Mouse (Mus musculus) myocyte (in vitro differentiated cells): ENCODE data around the gene Jade1. TPM values are rescaled to one million over a fixed set of nuclear protein-coding genes. Genes with fewer than 3 reads are reported as not detected.

Experiments
- H3K27me3 ChIP-seq: one replicate; pipeline ENCODE4 v1.6.1; 2011; ENCODE audit not compliant: control insufficient read depth, insufficient read depth, insufficient read length
- H3K36me3 ChIP-seq: one replicate; pipeline ENCODE4 v1.6.1; 2011; ENCODE audit not compliant: control insufficient read depth, insufficient read depth
- H3K4me2 ChIP-seq: one replicate; pipeline ENCODE4 v1.6.1; 2011; ENCODE audit warnings: low read depth, control low read depth
- H3K4me3 ChIP-seq: one replicate; pipeline ENCODE4 v1.5.1; 2011; ENCODE audit warnings: mild to moderate bottlenecking, control low read depth, moderate library complexity
- H3K79me2 ChIP-seq: one replicate; pipeline ENCODE4 v1.6.1; 2011; ENCODE audit not compliant: control insufficient read depth, insufficient read depth
- H3ac ChIP-seq: one replicate; pipeline ENCODE4 v1.6.1; 2011; ENCODE audit not compliant: control insufficient read depth, insufficient read length
- CEBPB ChIP-seq: IDR thresholded peaks from 2 replicates; pipeline ENCODE4 v1.6.1; 2011; ENCODE audit warnings: mild to moderate bottlenecking, moderate library complexity; ENCODE audit not compliant: poor library complexity, insufficient read depth, severe bottlenecking
- E2F4 ChIP-seq: IDR thresholded peaks from one replicate; pipeline ENCODE4 v1.6.1; 2011; ENCODE audit warnings: mild to moderate bottlenecking, control low read depth, moderate library complexity; ENCODE audit not compliant: insufficient read depth
- MAX ChIP-seq: IDR thresholded peaks from one replicate; pipeline ENCODE4 v1.6.1; 2011; ENCODE audit warnings: low read depth, mild to moderate bottlenecking, control low read depth
- MYOD1 ChIP-seq, 3 experiments: IDR thresholded peaks; one replicate each; pipeline ENCODE4 v1.6.1; 2011; ENCODE audit warnings: control low read depth in 2 of 3, low read depth in 2 of 3, mild to moderate bottlenecking in 2 of 3, moderate library complexity in 1 of 3; ENCODE audit not compliant: insufficient read length in 2 of 3, control insufficient read depth in 1 of 3
- MYOG ChIP-seq, 3 experiments: IDR thresholded peaks; one replicate each; pipeline ENCODE4 v1.6.1; 2011; ENCODE audit warnings: control low read depth in 2 of 3, low read depth in 2 of 3, mild to moderate bottlenecking in 2 of 3; ENCODE audit not compliant: insufficient read length in 2 of 3, control insufficient read depth in 1 of 3, insufficient read depth in 1 of 3
- POLR2A ChIP-seq: IDR thresholded peaks from one replicate; pipeline ENCODE4 v1.6.1; 2011; ENCODE audit warnings: low read depth, mild to moderate bottlenecking, control low read depth, moderate library complexity; ENCODE audit not compliant: insufficient read length
- POLR2AphosphoS2 ChIP-seq: IDR thresholded peaks from one replicate; pipeline ENCODE4 v1.6.1; 2011; ENCODE audit warnings: low read depth, control low read depth; ENCODE audit not compliant: insufficient read length
- REST ChIP-seq: IDR thresholded peaks from one replicate; pipeline ENCODE4 v1.6.1; 2011; ENCODE audit warnings: mild to moderate bottlenecking, control low read depth, moderate library complexity; ENCODE audit not compliant: insufficient read depth, insufficient read length
- SRF ChIP-seq: IDR thresholded peaks from one replicate; pipeline ENCODE4 v1.6.1; 2011; ENCODE audit warnings: low read depth; ENCODE audit not compliant: control insufficient read depth, insufficient read length
- TCF12 ChIP-seq: IDR thresholded peaks from one replicate; pipeline ENCODE4 v1.6.1; 2011; ENCODE audit warnings: mild to moderate bottlenecking, control low read depth; ENCODE audit not compliant: poor library complexity, insufficient read depth, severe bottlenecking
- TCF3 ChIP-seq: IDR thresholded peaks from one replicate; pipeline ENCODE4 v1.6.1; 2011; ENCODE audit warnings: low read depth, control low read depth; ENCODE audit not compliant: insufficient read length
- USF1 ChIP-seq: IDR thresholded peaks from one replicate; pipeline ENCODE4 v1.6.1; 2011; ENCODE audit warnings: low read depth, mild to moderate bottlenecking, control low read depth, moderate library complexity
- polyA plus RNA-seq: library from polyadenylated mRNA; unstranded; fragments of >200 nt; fragmentation: generic; extraction: Trizol; gene quantifications from one replicate; pipeline ENCODE4 v1.2.1, GENCODE M21; 2012; ENCODE audit warnings: missing spikeins

Jade1 gene
- polyA plus RNA-seq, 1 experiment = 8.8 TPM

DNA sequence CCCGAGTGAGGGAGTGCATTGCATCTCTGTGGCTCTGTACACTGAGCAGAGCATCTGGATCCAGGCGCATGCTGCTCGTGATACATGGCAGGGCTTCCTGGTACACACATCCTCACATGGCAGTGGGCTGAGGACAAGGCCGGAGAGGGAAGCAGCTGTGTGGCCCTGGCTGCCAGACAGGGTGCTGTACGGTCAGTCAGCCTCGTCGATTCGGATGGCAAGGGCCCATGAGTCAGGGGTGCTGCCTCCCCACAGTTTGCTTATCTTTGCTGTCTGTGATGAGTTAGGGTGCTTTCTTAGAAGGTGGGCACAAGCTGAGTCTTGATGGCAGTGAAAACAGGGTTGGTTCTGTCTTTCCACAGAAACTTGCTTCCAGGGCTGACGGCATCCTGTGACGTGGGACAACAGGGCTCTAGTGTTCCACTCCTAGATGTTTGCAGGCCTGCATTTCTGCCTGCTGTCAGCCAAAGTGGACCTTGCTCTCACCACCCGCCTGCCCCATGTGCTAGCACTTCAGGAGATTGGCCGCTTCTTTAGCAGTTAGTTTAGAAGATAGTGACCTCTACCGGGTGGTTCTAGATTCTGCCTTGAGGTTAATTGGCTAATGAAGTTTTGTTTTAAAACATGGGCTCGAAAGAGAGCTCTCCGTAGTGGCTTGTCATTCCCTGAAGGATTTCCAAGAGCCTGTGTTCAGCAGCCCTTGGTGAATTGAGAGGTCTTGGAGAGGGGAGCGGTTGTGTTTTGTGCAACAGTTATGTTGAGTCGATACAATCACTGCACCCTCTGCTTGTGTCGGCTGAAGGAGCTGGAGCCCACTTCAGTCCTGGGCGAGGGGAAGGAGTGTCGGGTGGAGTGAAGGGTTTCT lies 35.4 kb downstream of the Jade1 start:
- peaks cover 30% of the 10 kb centered on the region for H3K79me2 ChIP-seq
- no peak overlapping the region for H3K4me3 ChIP-seq
- no peak overlapping the region for H3ac ChIP-seq
- no peak overlapping the region for H3K4me2 ChIP-seq
- no peaks in the 10 kb centered on the region for H3K27me3 ChIP-seq
- TF ChIP-seq MYOG (IDR thresholded peaks at IDR 0.05; ENCODE audit: control insufficient read depth in 1 of 3, insufficient read depth in 1 of 3, insufficient read length in 2 of 3, low read depth in 2 of 3) (no peak), SRF (no peak), TCF3 (no peak), POLR2AphosphoS2 (no peak), CEBPB (no peak), USF1 (no peak), POLR2A (no peak), E2F4 (no peak), MAX (no peak), TCF12 (no peak)
- H3K36me3 ChIP-seq = peaks cover 19% of the 10 kb centered on the region

- no peaks in the 10 kb centered on the region for H3K27me3 ChIP-seq
- H3K4me3 ChIP-seq = no peak overlapping the region
- H3K79me2 ChIP-seq = peaks cover 23% of the 10 kb centered on the region
- no peak overlapping the region for H3ac ChIP-seq
- TF ChIP-seq E2F4 = no peak
- TF ChIP-seq MYOD1 (IDR thresholded peaks at IDR 0.05; ENCODE audit: control insufficient read depth in 1 of 3, insufficient read length in 2 of 3, low read depth in 2 of 3) = no peak
- TF ChIP-seq USF1 = no peak
- TF ChIP-seq REST = no peak
- peaks cover 26% of the 10 kb centered on the region for H3K36me3 ChIP-seq
- no peak overlapping the region for H3K4me2 ChIP-seq
These were observed 36.2 kb downstream of the Jade1 start for GRCm38 (mm10) chr3:41591651-41592170.

DNA sequence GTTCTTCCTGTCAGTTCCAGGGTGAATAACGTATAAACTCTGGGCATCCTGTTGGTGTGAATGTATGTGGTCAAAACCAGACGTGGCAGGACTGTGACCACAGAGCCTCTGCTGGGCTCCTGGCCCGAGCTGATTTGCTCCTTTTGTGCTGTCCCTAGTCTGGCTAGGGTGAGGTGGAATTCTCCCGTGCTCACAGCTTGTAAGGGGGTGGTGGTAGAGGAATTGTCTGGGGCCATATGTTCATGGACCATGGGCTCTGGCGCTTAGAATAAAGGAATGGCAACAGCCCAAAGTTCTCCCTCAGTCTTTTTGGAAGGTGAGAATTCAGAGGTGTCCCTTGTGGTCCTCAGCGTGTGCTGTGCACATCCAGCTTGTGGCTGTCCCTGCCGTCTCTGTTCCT lies 37.3 kb downstream of the Jade1 start:
- H3K36me3 ChIP-seq = peaks cover 31% of the 10 kb centered on the region
- H3K79me2 ChIP-seq = peaks cover 12% of the 10 kb centered on the region
- no peak overlapping the region for H3K4me3 ChIP-seq
- H3ac ChIP-seq = no peak overlapping the region
- no peak for TF ChIP-seq TCF3
- no peak for TF ChIP-seq REST
- no peak for TF ChIP-seq MAX
- TF ChIP-seq SRF = no peak
- TF ChIP-seq POLR2A = no peak
- TF ChIP-seq E2F4 = no peak
- TF ChIP-seq CEBPB = no peak
- TF ChIP-seq USF1 = no peak
- TF ChIP-seq TCF12 = no peak
- no peak for TF ChIP-seq MYOG (IDR thresholded peaks at IDR 0.05; ENCODE audit: control insufficient read depth in 1 of 3, insufficient read depth in 1 of 3, insufficient read length in 2 of 3, low read depth in 2 of 3)
- no peak for TF ChIP-seq MYOD1 (IDR thresholded peaks at IDR 0.05; ENCODE audit: control insufficient read depth in 1 of 3, insufficient read length in 2 of 3, low read depth in 2 of 3)
- H3K4me2 ChIP-seq = no peak overlapping the region
- no peaks in the 10 kb centered on the region for H3K27me3 ChIP-seq

DNA sequence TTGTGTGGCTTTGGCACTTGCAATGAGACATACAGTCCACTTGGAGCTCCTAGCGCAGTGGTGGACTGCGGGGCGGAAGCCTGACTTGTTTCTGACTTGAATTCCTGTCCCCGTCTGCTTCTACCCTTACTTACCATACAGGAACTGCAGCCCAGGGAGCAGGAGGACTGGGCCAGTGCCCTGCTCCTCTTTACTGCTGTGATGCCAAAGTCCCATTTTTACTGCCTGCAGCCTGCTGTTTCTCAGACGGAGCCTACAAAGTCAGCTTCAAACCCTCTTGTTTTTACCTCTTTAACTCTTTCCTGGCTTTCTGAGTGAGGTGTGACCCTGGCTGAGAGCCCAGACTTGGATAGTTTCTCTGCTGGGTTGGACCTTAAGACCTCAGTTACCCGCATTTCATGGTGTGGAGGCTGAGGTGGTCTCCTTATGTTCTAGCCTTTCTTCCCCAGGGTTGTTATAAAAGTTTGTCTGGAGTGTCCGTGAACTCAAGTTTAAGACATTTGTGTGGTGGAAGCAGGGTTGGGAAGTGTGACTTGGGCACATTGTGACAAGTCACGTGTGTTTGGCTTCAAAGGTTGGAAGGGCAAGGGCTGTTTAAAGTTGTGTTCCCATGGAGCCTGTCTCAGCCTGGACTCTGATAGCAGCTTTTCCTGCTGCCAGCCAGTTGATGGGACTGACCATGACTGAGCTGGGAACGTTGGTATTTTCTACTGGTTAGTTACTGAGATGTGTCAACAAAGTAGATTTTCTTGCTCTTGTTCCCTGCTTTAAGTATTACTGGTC lies 38.8 kb downstream of the Jade1 start:
- Histone ChIP-seq H3K36me3 (peaks cover 36% of the 10 kb centered on the region), H3K79me2 (no peaks in the 10 kb centered on the region), H3K27me3 (no peaks in the 10 kb centered on the region), H3K4me3 (no peak overlapping the region), H3K4me2 (no peak overlapping the region), H3ac (no peak overlapping the region)
- TF ChIP-seq MYOG (IDR thresholded peaks at IDR 0.05; ENCODE audit: control insufficient read depth in 1 of 3, insufficient read depth in 1 of 3, insufficient read length in 2 of 3, low read depth in 2 of 3) (no peak), POLR2A (no peak), MYOD1 (IDR thresholded peaks at IDR 0.05; ENCODE audit: control insufficient read depth in 1 of 3, insufficient read length in 2 of 3, low read depth in 2 of 3) (no peak), E2F4 (no peak), MAX (no peak), TCF3 (no peak)

DNA sequence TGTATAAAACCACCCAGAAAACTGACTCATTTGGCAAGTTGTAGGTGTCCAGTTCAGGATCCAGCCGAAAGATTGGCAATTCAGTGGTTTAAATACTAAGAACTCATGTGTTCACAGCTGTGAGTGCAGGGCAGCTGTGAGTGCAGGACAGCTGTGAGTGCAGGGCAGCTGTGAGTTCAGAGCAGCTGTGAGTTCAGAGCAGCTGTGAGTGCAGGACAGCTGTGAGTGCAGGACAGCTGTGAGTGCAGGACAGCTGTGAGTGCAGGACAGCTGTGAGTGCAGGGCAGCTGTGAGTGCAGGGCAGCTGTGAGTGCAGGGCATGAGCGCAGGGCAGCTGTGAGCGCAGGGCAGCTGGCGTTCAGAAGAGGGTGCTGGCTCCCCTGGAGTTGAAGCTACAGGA lies 39.5 kb downstream of the Jade1 start:
- TF ChIP-seq MYOG (IDR thresholded peaks at IDR 0.05; ENCODE audit: control insufficient read depth in 1 of 3, insufficient read depth in 1 of 3, insufficient read length in 2 of 3, low read depth in 2 of 3) (peak in 2 of 3 experiments; percentile 92 to 96), TCF3 (peak; percentile 96), MAX (no peak), REST (no peak), MYOD1 (IDR thresholded peaks at IDR 0.05; ENCODE audit: control insufficient read depth in 1 of 3, insufficient read length in 2 of 3, low read depth in 2 of 3) (peak in 2 of 3 experiments; percentile 91 to 92), USF1 (no peak), TCF12 (peak; percentile 70), E2F4 (no peak), POLR2A (no peak), SRF (no peak), POLR2AphosphoS2 (no peak), CEBPB (no peak)
- Histone ChIP-seq H3K27me3 (no peaks in the 10 kb centered on the region), H3K4me2 (no peak overlapping the region), H3K79me2 (no peaks in the 10 kb centered on the region), H3K4me3 (no peak overlapping the region), H3ac (no peak overlapping the region), H3K36me3 (peaks cover 39% of the 10 kb centered on the region)
